Mouse (Mus musculus) stomach, postnatal 0 days (tissue): ENCODE results near the gene Tmem174. TPM values are rescaled to one million over a fixed set of nuclear protein-coding genes. Genes with fewer than 3 reads are reported as not detected.

ENCODE experiments used
- ATAC-seq: fragments of 200-750 bp; cut with Nextera tagmentation; 2 replicates; pipeline ENCODE4 v1.8.0; 2017; ENCODE audit not compliant: low FRiP score, low TSS enrichment
- DNase-seq: peaks from one replicate; pipeline ENCODE4 v3.0.0-alpha.2; 2016; ENCODE audit warnings: low spot score
- H3K27ac ChIP-seq: fragments of 300-500 bp; sonication (generic); replicated peaks from 2 replicates; pipeline ENCODE4 v1.5.1; 2014; ENCODE audit warnings: mild to moderate bottlenecking, control low read depth
- H3K27me3 ChIP-seq: fragments of 300-500 bp; sonication (generic); 2 replicates; pipeline ENCODE4 v1.6.1; 2014; ENCODE audit warnings: low read length; ENCODE audit not compliant: control insufficient read depth, insufficient read depth
- H3K36me3 ChIP-seq: fragments of 300-500 bp; sonication (generic); 2 replicates; pipeline ENCODE4 v1.6.1; 2014; ENCODE audit warnings: low read length, mixed read lengths; ENCODE audit not compliant: control insufficient read depth, insufficient read depth
- H3K4me1 ChIP-seq: fragments of 300-500 bp; sonication (generic); replicated peaks from 2 replicates; pipeline ENCODE4 v1.6.1; 2014; ENCODE audit warnings: antibody characterized with exemption; ENCODE audit not compliant: control insufficient read depth, insufficient read depth
- H3K4me2 ChIP-seq: fragments of 300-500 bp; sonication (generic); replicated peaks from 2 replicates; pipeline ENCODE4 v1.6.1; 2014; ENCODE audit warnings: low read depth, mild to moderate bottlenecking, control low read depth, moderate library complexity
- H3K4me3 ChIP-seq: fragments of 300-500 bp; sonication (generic); 2 replicates; pipeline ENCODE4 v1.5.1; 2014; ENCODE audit warnings: low read depth, low read length, control low read depth
- H3K9ac ChIP-seq: fragments of 300-500 bp; sonication (generic); 2 replicates; pipeline ENCODE4 v1.6.1; 2014; ENCODE audit warnings: mild to moderate bottlenecking, low read length, control low read depth, mixed read lengths
- H3K9me3 ChIP-seq: fragments of 300-500 bp; sonication (generic); 2 replicates; pipeline ENCODE4 v1.6.1; 2016; ENCODE audit warnings: low read length; ENCODE audit not compliant: control insufficient read depth
- CTCF ChIP-seq: IDR thresholded peaks from 2 replicates; pipeline ENCODE4 v1.5.1; 2016; ENCODE audit warnings: antibody characterized with exemption, low read depth, mild to moderate bottlenecking, moderate library complexity
- EP300 ChIP-seq: optimal IDR thresholded peaks from 2 replicates; pipeline ENCODE3; 2016; ENCODE audit warnings: antibody characterized with exemption
- WGBS: fragments of 180-500 bp; shearing (Covaris S2); extraction: QIAGEN DNeasy Blood & Tissue Kit; methylation state at CpG from one replicate; pipeline ENCODE4 v1.1.7; 2014; 5-methylcytosine and 5-hydroxymethylcytosine counted together
- polyA plus RNA-seq: library from polyadenylated mRNA; unstranded; fragments of >200 nt; fragmentation: Nextera tagmentation; extraction: Ambion mirVana; gene quantifications from 2 replicates; pipeline ENCODE4 v1.2.1, GENCODE M21; 2015

The Tmem174 gene
- polyA plus RNA-seq, 1 experiment from 2014 or later = not detected

- no peaks in the 10 kb centered on the region for H3K36me3 ChIP-seq
- no peaks in the 10 kb centered on the region for H3K27me3 ChIP-seq
- peak overlapping the region; percentile 68 for H3K4me2 ChIP-seq
- H3K9ac ChIP-seq = peak overlapping the region; percentile 54
- ATAC-seq = peak; percentile 89
- 1% methylated on average over 35 of the region's 35 CpGs for WGBS
- H3K27ac ChIP-seq = peak overlapping the region; percentile 74
- peak overlapping the region; percentile 45 for H3K4me3 ChIP-seq
- H3K9me3 ChIP-seq = no peaks in the 10 kb centered on the region
- TF ChIP-seq CTCF (peak; percentile 95), EP300 (no peak)
- DNase-seq = peak; percentile 89
- H3K4me1 ChIP-seq = no peaks in the 10 kb centered on the region; the same call in 1 of the 2 replicates
These were observed 48.2 kb downstream of the Tmem174 start for GRCm38 (mm10) chr13:98588951-98589501.

- peak overlapping the region; percentile 54 for H3K9ac ChIP-seq
- no peak for TF ChIP-seq CTCF
- no peak for TF ChIP-seq EP300
- peak overlapping the region; percentile 68 for H3K4me2 ChIP-seq
- ATAC-seq = peak; percentile 59
- DNase-seq = no peak
- no peaks in the 10 kb centered on the region for H3K9me3 ChIP-seq
- no peaks in the 10 kb centered on the region; the same call in 1 of the 2 replicates for H3K4me1 ChIP-seq
- WGBS = 21% methylated on average over 12 of the region's 12 CpGs
- peak overlapping the region; percentile 45 for H3K4me3 ChIP-seq
- H3K27ac ChIP-seq = peak overlapping the region; percentile 74
- no peaks in the 10 kb centered on the region for H3K36me3 ChIP-seq
- H3K27me3 ChIP-seq = no peaks in the 10 kb centered on the region
These were observed 48.7 kb downstream of the Tmem174 start for GRCm38 (mm10) chr13:98588480-98588879.

GRCm38 (mm10) chr13:98587639-98588038, 49.6 kb downstream of the Tmem174 start:
- H3K27ac ChIP-seq = peak overlapping the region; percentile 88
- H3K4me1 ChIP-seq = no peaks in the 10 kb centered on the region; the same call in 1 of the 2 replicates
- WGBS = 18% methylated on average over 14 of the region's 14 CpGs
- H3K4me2 ChIP-seq = 0 out of 2 replicates have a peak overlapping the region, but pooled peaks have one; percentile 2
- H3K4me3 ChIP-seq = no peak overlapping the region
- no peaks in the 10 kb centered on the region for H3K27me3 ChIP-seq
- no peak overlapping the region for H3K9ac ChIP-seq
- no peaks in the 10 kb centered on the region for H3K36me3 ChIP-seq
- no peak for DNase-seq
- TF ChIP-seq CTCF = peak; percentile 43
- TF ChIP-seq EP300 = no peak
- ATAC-seq = no peak
- H3K9me3 ChIP-seq = no peaks in the 10 kb centered on the region

- no peaks in the 10 kb centered on the region for H3K27me3 ChIP-seq
- DNase-seq (no peak), ATAC-seq (no peak)
- 0 out of 2 replicates have a peak overlapping the region, but pooled peaks have one; percentile 88 for H3K27ac ChIP-seq
- no peaks in the 10 kb centered on the region; the same call in 1 of the 2 replicates for H3K4me1 ChIP-seq
- no peak overlapping the region for H3K4me3 ChIP-seq
- TF ChIP-seq CTCF = no peak
- TF ChIP-seq EP300 = no peak
- no peaks in the 10 kb centered on the region for H3K9me3 ChIP-seq
- no peaks in the 10 kb centered on the region for H3K36me3 ChIP-seq
- H3K4me2 ChIP-seq = 0 out of 2 replicates have a peak overlapping the region, but pooled peaks have one; percentile 2
- no peak overlapping the region for H3K9ac ChIP-seq
- 28% methylated on average over 17 of the region's 17 CpGs for WGBS
These were observed 50.2 kb downstream of the Tmem174 start for GRCm38 (mm10) chr13:98586817-98587575.

Other genes with a start within 250 kb of the Tmem174 start
- 1.5 and 2.3 TPM in 2 replicates for gene Gm10320, start 145.4 kb downstream of the Tmem174 start, polyA plus RNA-seq
- 27.4 and 29.6 TPM in 2 replicates for gene Tmem171, start 57.4 kb upstream of the Tmem174 start, polyA plus RNA-seq
- gene Fcho2, start 178.0 kb upstream of the Tmem174 start, polyA plus RNA-seq = 19.6 and 21.9 TPM in 2 replicates